Mouse (Mus musculus) T-helper 1 cell (primary cell): ENCODE data around the gene Tax1bp1.
"Not testable (repeated sequence)": the region's sequence is repeated elsewhere in the genome, so short reads cannot be mapped to it uniquely, and the experiment has no call there.

Source experiments
- in situ Hi-C: fragments of 300-600 bp; cut with MboI, MseI; formaldehyde crosslinking; loops from one replicate; pipeline ENCODE4 v1.15.1; 2025; ENCODE audit warnings: high pct_unique_total_duplicates

Gene Tax1bp1

GRCm38 (mm10) chr6:52713104-52713896 lies at the start of gene Tax1bp1:
TSS of gene Tax1bp1 (plus strand) at chr6:52713729.
- in situ Hi-C loops: no loop called here

DNA sequence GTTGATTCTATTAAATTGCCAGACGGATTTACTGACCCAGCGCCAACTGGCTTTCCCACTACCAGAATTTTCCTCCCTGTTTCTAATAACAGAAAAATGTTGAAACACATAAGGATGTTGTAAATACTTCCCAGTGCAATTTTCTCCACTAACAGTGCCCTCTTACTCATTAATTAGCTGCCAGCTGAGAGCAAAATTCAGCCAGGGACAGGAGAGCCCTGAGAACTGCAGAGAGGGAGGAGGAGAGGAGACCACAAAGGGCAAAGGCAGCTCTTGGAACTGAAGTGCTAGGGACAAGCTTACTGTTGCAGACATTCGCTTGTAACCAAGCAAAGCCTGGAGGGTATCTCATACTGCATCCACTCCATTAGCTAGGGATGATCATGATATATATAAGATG lies 45.9 kb upstream of the Tax1bp1 start:
- in situ Hi-C loops: no loop called here

- in situ Hi-C loops: not testable (repeated sequence)
Observed at GRCm38 (mm10) chr6:52669878-52670277, 43.7 kb upstream of the Tax1bp1 start.

DNA sequence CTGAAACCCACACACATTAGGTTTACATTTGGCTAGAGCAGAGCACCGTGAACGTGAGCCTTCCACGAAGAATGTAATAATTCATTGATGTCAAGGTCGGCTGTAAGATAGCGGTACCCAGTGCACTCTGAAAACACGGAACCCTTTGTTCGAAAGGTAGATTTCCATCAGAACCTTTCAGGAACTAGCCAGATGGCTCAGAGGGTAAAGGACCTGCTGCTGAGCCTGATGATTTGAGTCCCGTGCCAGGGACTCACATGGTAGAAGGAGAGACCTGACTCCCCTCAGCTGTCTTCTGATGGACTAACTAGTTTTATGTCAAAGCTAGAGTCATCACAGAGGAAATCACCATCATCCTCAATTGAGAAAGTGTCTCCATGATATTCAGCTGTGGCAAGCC lies 41.7 kb upstream of the Tax1bp1 start:
- in situ Hi-C loops: no loop called here

- in situ Hi-C loops: no loop called here
Observed at GRCm38 (mm10) chr6:52672539-52672938, 41.0 kb upstream of the Tax1bp1 start.

GRCm38 (mm10) chr6:52673706-52674105 lies 39.8 kb upstream of the Tax1bp1 start:
- in situ Hi-C loops: no loop called here

- in situ Hi-C loops: no loop called here
Observed at GRCm38 (mm10) chr6:52674541-52674940, 39.0 kb upstream of the Tax1bp1 start.

DNA sequence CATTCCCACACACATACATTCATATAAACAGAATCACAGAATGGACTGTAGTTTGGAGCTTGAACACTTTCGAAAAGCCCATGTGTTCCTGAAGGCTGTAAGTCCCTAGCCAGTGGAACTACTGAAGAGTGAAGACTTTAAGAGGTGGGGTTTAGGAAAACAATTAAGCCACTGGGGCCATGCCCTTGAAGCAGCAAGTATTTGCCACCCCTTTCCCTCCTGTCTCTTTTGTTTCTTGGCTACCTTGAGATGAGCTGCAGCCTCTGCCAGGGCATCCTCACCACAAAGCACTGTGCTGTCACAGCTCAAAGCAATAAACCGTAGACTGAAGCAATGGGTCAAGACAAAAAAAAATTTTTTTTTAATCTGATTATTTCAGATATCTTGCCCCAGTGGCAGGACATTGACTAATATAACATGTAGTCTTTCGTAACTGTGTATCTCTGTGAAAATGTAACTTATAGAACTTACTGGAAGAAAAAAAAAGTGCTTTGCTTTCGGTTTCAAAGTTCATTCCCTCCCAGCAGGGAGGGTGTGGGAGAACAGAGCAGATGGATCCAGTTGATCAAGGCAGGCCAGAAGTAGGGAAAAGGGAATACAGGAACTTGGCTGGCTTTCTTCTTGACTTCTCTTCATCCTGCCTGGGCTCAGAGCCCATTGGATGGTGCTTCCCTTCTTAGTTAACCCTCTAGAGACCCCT lies 38.2 kb upstream of the Tax1bp1 start:
- in situ Hi-C loops: no loop called here

DNA sequence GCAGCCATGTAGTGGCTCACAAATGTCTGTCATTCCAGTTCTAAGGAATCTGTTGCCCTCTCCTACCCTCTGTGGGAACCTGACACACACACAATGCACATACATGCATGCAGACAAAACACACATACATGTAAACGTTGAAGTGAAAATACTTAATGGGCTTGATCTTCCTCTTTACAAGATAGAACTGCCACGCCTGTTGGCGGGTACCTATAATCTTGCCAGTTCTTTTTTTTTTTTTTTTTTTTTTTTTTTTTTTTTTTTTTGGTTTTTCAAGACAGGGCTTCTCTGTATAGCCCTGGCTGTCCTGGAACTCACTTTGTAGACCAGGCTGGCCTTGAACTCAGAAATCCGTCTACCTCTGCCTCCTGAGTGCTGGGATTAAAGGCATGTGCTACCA lies 36.0 kb upstream of the Tax1bp1 start:
- in situ Hi-C loops: not testable (repeated sequence)

DNA sequence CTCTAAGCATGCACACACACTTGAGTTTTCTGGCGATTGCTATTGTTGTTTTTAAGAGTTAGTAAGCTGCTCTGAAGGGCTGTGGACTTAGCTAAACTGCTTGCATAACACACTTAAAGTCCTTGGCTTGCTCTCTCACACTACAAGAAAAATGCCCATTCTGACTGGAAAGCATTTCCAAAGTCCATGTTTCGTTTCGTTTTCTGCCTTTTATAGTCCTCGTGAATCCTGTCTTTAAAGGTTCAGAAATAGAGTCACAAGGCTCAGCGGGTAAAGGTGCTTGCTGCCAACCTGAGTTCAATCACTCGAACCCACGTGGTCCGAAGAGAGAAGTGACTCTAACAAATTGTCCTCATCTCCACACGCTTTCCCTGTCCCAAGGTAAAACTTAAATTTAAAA lies 34.0 kb upstream of the Tax1bp1 start:
- in situ Hi-C loops: no loop called here

DNA sequence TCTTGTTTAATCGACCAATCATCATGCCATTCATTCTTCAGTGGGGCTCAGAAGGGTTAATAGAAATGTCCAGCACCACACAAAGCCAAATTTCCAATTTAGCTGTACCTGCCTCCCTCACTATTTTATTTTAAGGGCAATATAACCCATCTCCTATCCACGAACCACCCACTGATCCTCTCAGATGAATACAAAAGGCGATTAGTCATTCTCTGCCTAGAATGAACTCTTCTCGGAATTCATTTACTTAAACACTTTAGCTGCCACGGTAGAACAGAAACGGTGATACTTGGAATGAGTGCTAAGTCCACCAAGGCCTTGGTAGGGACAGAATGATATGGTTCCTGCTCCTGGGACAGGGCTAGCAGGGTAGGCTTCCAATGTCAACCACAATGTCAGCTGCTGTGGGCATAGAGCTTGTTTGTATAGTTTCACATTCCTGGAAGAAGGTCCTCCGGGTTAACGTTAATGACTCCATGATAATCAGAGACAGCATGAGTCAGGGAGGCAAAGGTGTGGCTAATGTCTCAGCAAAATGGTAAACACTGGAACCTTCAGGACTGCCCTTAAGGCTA lies 33.0 kb upstream of the Tax1bp1 start:
- in situ Hi-C loops: no loop called here

DNA sequence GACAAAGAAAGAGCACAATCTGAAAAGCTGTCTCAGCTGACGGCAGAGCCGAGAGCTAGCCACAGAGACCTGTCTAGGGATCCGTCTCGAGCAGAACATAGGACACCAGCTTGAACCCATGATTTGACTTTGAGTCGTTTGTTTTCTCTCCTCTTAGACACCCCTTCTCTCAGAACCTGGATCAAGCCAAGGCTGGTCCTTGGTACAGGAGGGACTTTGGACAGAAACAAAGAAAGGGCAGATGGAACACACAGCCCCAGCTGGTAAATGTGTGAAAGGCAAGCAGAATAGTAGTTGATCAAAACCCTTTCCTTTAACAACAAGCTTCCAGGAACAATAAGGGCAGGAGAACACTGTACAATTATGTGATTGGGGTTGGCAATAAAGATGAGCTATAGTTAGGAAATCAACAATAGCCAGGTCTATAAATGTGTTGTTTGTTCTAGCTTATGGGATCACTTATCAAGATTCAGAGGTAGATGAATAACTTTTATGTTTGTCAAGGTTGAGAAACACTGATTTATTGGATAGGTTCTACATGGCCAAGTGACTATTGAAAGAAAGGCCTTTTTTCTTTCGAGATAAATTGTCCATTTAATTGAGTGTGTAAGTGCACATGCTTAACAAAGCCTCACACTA lies 31.6 kb upstream of the Tax1bp1 start:
- in situ Hi-C loops: no loop called here

GRCm38 (mm10) chr6:52682607-52683006 lies 30.9 kb upstream of the Tax1bp1 start:
- in situ Hi-C loops: no loop called here

DNA sequence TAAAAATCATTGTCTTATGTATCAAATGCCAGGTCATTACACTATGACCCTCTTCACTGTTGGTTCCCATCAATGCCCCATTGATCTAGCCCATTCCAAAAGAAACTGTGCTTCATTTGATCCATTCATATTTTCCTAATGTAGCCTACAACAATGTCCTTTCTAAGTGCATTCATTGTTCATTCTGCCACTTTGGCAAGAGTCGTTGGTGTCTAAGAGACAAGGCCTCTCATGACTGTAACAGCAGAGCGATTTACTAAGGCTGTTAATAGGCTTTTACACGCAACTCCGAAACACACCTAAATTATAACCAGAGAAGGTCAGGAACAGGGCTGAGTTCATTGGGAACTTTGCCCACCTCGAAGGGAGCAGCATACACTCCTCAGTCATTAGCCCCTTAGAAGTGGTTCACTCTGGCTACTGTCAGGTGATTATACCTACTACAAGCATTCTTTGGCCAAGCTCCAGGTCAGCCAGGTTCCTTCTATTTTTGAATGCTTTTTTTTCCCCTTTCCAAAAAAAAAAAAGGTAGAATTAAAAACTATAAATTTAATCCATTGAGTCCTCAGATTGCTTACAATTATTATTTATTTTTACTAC lies 26.5 kb upstream of the Tax1bp1 start:
- in situ Hi-C loops: no loop called here

DNA sequence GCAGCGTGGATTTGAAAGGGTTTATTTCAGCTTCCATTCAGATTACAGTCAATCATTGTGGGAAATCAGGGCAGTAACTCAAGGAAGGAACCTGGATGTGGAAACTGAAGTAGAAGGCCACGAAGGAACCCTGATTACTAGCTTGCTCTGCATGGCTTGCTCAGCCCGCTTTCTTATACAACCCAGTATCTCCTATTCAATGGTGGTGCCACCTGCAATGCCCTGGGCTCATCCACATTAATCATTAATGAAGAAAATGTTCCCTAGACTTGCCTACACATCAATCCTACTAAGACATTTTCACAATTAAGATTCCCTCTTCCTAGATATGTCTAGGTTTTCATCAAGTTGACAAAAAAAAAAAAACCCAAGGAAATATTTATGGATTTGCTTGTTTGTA lies 23.2 kb upstream of the Tax1bp1 start:
- in situ Hi-C loops: no loop called here

GRCm38 (mm10) chr6:52691800-52692199 lies 21.7 kb upstream of the Tax1bp1 start:
- in situ Hi-C loops: no loop called here

DNA sequence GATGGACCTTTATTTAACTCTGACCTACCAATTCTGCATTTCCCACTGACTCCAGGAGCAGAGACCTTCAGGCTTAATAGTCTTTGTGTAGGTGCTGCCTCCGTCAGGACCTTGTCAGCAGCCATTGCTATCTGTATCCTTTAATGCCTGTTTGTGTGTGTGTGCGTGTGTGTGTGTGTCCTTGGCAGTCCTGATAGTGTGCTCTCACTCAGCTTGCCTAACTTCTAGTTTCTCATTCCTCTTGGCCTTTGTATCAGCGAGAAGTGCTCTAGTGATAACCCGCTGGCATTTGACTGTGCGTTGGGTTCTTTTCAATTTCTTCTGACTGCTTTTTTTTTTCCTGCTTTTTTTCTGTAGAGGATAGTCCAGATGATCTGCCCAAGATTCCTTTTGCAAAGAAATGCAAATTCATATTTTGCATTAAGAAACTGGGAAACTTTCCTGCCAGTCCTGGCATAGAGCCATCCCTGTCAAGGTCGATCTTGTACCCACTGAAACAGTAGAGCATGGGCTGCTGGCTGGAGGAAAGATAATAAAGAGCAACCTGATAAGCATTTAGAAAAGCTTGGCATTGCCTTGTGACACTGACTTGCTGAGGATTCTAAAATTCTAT lies 21.0 kb upstream of the Tax1bp1 start:
- in situ Hi-C loops: no loop called here

DNA sequence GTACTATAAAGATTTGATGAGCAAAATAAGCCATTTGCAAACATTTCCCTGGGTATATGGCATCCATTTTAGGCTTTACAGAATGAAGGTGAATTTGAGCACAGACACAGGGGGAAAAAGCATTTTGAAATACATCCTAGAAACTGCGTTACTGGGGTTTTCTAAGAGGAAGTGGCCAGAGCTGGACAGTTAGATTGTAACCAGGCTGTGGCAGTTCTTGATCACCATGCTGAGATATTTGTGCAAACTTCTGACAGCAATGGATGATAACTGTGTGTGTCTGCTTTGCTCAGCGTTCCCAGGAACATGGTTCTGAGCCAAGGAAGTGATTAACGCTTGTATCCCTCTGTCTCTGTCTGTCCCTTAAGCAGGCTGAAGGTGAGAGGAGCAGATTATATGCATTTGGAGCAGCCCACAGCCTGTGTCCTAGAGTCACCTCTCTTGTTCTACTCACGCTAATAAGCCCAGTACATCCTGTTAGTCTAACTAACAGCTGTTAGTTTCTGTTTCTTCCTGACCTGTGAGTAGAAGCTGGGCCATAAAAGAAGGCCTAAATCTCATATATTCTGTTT lies 15.5 kb upstream of the Tax1bp1 start:
- in situ Hi-C loops: no loop called here

DNA sequence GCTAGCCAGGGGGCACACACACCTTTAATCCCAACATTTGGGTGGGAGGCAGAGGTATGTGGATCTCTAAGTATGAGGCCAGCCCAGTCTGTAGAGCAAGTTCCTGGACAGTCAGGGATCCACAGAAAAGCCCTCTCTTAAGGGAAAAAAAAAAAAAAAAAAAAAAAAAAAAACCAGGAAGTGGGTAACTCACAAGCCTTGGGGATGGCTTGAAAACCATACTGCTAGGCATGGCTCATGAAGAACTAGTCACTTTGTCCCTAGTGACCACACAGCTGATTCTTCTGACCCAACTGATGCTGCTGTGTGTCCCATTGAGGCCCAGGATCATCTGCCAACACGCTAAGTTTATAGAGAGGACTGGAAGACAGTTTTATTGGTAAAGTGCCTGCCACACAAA lies 14.5 kb upstream of the Tax1bp1 start:
- in situ Hi-C loops: no loop called here

GRCm38 (mm10) chr6:52699899-52700298 lies 13.6 kb upstream of the Tax1bp1 start:
- in situ Hi-C loops: no loop called here

- in situ Hi-C loops: no loop called here
Observed at GRCm38 (mm10) chr6:52703263-52703662, 10.3 kb upstream of the Tax1bp1 start.
